Mouse (Mus musculus) E14TG2a.4 (cell line): Measurements from ENCODE around the gene Trap1a.

Experiments used
- CTCF ChIP-seq: conservative IDR thresholded peaks from 2 replicates; pipeline ENCODE4 v1.5.1; 2014; ENCODE audit warnings: low read length
- NANOG ChIP-seq: IDR thresholded peaks from 2 replicates; pipeline ENCODE4 v1.6.1; 2014; ENCODE audit warnings: borderline replicate concordance, low read length, mixed read lengths

- TF ChIP-seq CTCF (no peak), NANOG (no peak)
These were observed 24.3 kb downstream of the Trap1a start for GRCm38 (mm10) chrX:139357639-139358260.
